Mouse (Mus musculus) megakaryocyte, embryonic 14.5 days (primary cell): ENCODE results near the gene Tnk1. TPM values are rescaled to one million over a fixed set of nuclear protein-coding genes. Genes with fewer than 3 reads are reported as not detected.
A peak's percentile ranks its signal among the peaks of the same experiment; 100 is the strongest.

Experiments
- H3K27me3 ChIP-seq: replicated peaks from 2 replicates; pipeline ENCODE3; 2012; ENCODE audit warnings: inconsistent platforms
- H3K36me3 ChIP-seq: replicated peaks from 2 replicates; pipeline ENCODE3; 2012; ENCODE audit warnings: low read length, inconsistent platforms, mixed read lengths
- H3K4me1 ChIP-seq: 2 replicates; pipeline ENCODE4 v1.6.1; 2012; ENCODE audit warnings: inconsistent platforms
- H3K4me3 ChIP-seq: replicated peaks from 2 replicates; pipeline ENCODE3; 2012; ENCODE audit warnings: moderate library complexity, mild to moderate bottlenecking, inconsistent platforms
- H3K9me3 ChIP-seq: 2 replicates; pipeline ENCODE4 v1.6.1; 2012; ENCODE audit warnings: inconsistent platforms
- FLI1 ChIP-seq: IDR thresholded peaks from 2 replicates; pipeline ENCODE4 v1.6.1; 2012; ENCODE audit warnings: low read length, inconsistent platforms, mixed read lengths
- GATA1 ChIP-seq: IDR thresholded peaks from 3 replicates; pipeline ENCODE4 v1.6.1; 2012; ENCODE audit warnings: mixed read lengths, low read length, inconsistent platforms, borderline replicate concordance
- polyA plus RNA-seq: library from polyadenylated mRNA; stranded (reverse); fragments of >175 nt; gene quantifications from 2 replicates; pipeline ENCODE4 v1.2.3, GENCODE M21; 2012; ENCODE audit warnings: low replicate concordance; ENCODE audit not compliant: insufficient read depth

Gene Tnk1
- polyA plus RNA-seq, 1 experiment, result not detected

GRCm38 (mm10) chr11:69846198-69846680, 12.3 kb downstream of the Tnk1 start, which contains the start of gene Plscr3:
Plscr3 (plus strand) TSS chr11:69846376.
- Histone ChIP-seq H3K36me3 (peaks cover 40% of the 10 kb centered on the region), H3K9me3 (no peaks in the 10 kb centered on the region), H3K4me3 (peak within 1 kb of the TSS; percentile 97), H3K27me3 (no peaks in the 10 kb centered on the region), H3K4me1 (peaks cover 74% of the 10 kb centered on the region)
- TF ChIP-seq GATA1, result no peak
- no peak for TF ChIP-seq FLI1

DNA sequence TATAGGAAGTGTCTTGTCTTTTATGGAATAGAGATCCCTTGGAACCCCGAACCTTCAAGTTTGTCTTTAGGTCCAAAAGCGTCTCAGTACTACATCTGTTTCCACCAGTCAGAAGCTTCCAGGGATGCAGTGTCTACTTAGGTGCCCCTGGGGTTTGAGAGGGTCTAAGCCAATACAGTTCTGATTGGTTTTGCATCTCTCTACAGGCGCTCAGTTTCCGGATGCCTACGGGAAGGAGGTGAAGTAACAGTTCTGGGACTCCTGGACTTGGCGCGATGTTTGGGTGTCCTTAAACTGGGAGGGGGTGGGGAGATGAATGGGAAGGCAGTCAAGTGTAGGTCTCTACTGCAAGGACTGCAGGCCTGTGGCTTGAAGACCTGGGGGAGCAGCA, 19.8 kb downstream of the Tnk1 start:
- H3K9me3 ChIP-seq, result no peaks in the 10 kb centered on the region
- H3K27me3 ChIP-seq, result peaks cover 34% of the 10 kb centered on the region
- peaks cover 8% of the 10 kb centered on the region for H3K36me3 ChIP-seq
- H3K4me1 ChIP-seq, result peaks cover 62% of the 10 kb centered on the region
- TF ChIP-seq GATA1 (no peak), FLI1 (no peak)
- peak overlapping the region; percentile 93 for H3K4me3 ChIP-seq

DNA sequence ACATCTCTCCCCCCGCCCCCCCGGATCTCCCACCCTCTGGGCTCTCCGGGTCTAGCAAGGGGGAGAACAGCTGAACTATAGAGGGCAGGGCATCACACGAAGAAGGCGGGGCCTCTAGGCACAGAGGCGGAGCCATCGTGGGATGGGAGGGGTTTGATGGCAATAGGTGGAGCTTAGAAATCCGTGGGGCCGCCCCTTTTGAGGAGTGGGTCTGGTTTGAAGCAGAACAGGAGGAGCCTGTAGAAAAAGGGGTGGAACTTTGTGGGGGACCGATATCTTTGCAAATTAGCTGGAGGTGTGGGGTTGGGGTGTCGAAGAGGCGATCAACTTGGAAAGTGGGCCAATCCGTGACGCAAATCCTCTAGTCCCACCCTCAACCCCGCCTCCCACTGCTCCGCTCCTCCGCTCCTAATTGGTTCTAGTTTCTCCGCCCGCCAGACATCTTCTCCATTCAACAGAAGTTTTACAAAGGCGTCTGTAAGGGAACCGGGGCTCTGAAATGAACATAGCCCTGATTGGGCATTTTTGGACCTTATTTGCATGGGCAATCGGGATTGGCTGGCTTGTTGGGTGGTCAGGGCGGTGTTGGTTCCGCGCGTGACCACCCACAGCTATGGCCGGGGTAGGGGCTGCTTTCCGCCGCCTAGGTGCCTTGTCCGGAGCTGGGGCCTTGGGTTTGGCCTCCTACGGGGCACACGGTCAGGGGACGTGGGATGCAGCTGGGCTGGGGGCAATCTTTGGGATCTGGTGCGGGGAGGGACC, 20.4 kb downstream of the Tnk1 start, which contains the start of gene Tmem256:
TSS of gene Tmem256 (plus strand) at position 563 of the 762 bp plus-strand sequence.
- H3K4me1 ChIP-seq, result peaks cover 60% of the 10 kb centered on the region
- H3K4me3 ChIP-seq, result peak within 1 kb of the TSS; percentile 93
- peaks cover 39% of the 10 kb centered on the region for H3K27me3 ChIP-seq
- H3K36me3 ChIP-seq, result peaks cover 11% of the 10 kb centered on the region
- TF ChIP-seq FLI1, result no peak
- no peak for TF ChIP-seq GATA1
- H3K9me3 ChIP-seq, result no peaks in the 10 kb centered on the region

GRCm38 (mm10) chr11:69837604-69837951, 21.0 kb downstream of the Tnk1 start, which contains the start of gene Nlgn2:
Nlgn2 (minus strand) TSS chr11:69837784.
- no peak for TF ChIP-seq GATA1
- no peak for TF ChIP-seq FLI1
- Histone ChIP-seq H3K36me3 (peaks cover 11% of the 10 kb centered on the region), H3K9me3 (no peaks in the 10 kb centered on the region), H3K4me3 (peak within 1 kb of the TSS; percentile 93), H3K27me3 (peaks cover 45% of the 10 kb centered on the region), H3K4me1 (peaks cover 54% of the 10 kb centered on the region)

DNA sequence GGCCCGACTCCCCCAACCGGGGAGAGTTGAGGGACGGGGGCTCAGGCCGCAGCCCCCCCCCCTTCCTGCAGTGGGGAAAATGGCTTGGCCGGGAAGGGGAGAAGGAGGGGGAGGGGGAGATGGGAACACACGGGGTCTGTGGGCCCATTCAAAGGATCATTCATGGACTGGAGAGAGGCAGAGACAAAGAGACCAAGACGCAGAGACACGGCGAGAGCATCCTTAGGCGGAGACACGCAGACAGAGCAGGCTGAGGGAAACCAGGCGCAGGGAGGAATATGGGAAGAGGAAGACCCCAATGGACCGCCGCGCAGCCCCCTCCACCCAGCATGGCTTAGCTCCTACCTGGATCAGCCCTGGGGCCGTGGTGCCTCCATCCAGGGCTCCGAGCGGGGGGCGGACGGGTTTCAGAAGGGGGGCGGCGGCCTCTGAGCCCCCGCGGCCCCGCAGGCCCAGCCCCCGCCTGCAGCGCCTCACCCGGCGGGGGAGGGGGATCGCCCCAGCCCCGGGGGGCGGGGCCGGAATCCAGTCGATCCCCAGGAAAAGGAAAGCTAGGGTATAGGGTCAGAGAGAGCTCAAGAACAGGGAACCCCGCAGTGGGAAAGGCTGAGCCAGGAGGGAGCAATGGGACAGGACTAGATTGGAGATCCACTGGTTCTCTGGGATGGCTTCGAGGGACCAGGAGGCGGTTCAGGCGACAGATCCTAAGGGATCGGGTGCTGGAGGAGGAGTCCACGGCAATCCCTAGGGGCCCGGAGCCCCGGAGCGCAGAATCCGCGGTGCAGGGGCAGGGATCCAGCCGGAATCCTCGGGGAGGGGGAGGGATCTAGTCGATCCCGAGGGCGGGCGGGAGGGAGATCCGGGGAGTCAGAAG, 21.6 kb downstream of the Tnk1 start:
- TF ChIP-seq FLI1 (no peak), GATA1 (no peak)
- H3K4me1 ChIP-seq, result peaks cover 48% of the 10 kb centered on the region
- peaks cover 51% of the 10 kb centered on the region for H3K27me3 ChIP-seq

GRCm38 (mm10) chr11:69835966-69836335, 22.6 kb downstream of the Tnk1 start:
- Histone ChIP-seq H3K36me3 (peaks cover 11% of the 10 kb centered on the region), H3K9me3 (no peaks in the 10 kb centered on the region), H3K27me3 (peaks cover 58% of the 10 kb centered on the region), H3K4me1 (peaks cover 48% of the 10 kb centered on the region), H3K4me3 (no peak overlapping the region)
- TF ChIP-seq GATA1 (no peak), FLI1 (no peak)

More for the DNA sequence above, 21.6 kb downstream of the Tnk1 start:
- Histone ChIP-seq H3K9me3 (no peaks in the 10 kb centered on the region), H3K4me3 (peak overlapping the region; percentile 93), H3K36me3 (peaks cover 11% of the 10 kb centered on the region)

GRCm38 (mm10) chr11:69835326-69835965, 23.1 kb downstream of the Tnk1 start:
- Histone ChIP-seq H3K4me3 (no peak overlapping the region), H3K36me3 (peaks cover 10% of the 10 kb centered on the region), H3K27me3 (peaks cover 60% of the 10 kb centered on the region), H3K9me3 (no peaks in the 10 kb centered on the region), H3K4me1 (peaks cover 48% of the 10 kb centered on the region)
- TF ChIP-seq GATA1 (no peak), FLI1 (no peak)

GRCm38 (mm10) chr11:69834001-69834549, 24.5 kb downstream of the Tnk1 start:
- Histone ChIP-seq H3K27me3 (peaks cover 63% of the 10 kb centered on the region), H3K4me1 (peaks cover 40% of the 10 kb centered on the region), H3K9me3 (no peaks in the 10 kb centered on the region), H3K4me3 (peak overlapping the region; percentile 81), H3K36me3 (peaks cover 3% of the 10 kb centered on the region)
- TF ChIP-seq GATA1, result no peak
- TF ChIP-seq FLI1, result no peak

GRCm38 (mm10) chr11:69833554-69833953, 25.0 kb downstream of the Tnk1 start:
- no peaks in the 10 kb centered on the region for H3K9me3 ChIP-seq
- H3K27me3 ChIP-seq, result peaks cover 67% of the 10 kb centered on the region
- peaks cover 3% of the 10 kb centered on the region for H3K36me3 ChIP-seq
- no peak for TF ChIP-seq GATA1
- TF ChIP-seq FLI1, result no peak
- H3K4me3 ChIP-seq, result peak overlapping the region; percentile 81
- H3K4me1 ChIP-seq, result peaks cover 35% of the 10 kb centered on the region
